Mouse (Mus musculus) C2C12 (cell line): ENCODE results near the gene Abcc3. TPM values are rescaled to one million over a fixed set of nuclear protein-coding genes. Genes with fewer than 3 reads are reported as not detected.
A peak's percentile ranks its signal among the peaks of the same experiment; 100 is the strongest.

Experiments used
- H3K27me3 ChIP-seq: one replicate; pipeline ENCODE4 v1.6.1; 2011; ENCODE audit not compliant: control insufficient read depth, insufficient read depth, insufficient read length
- H3K36me3 ChIP-seq: one replicate; pipeline ENCODE4 v1.6.1; 2011; ENCODE audit not compliant: control insufficient read depth, insufficient read depth
- H3K4me3 ChIP-seq: one replicate; pipeline ENCODE4 v1.5.1; 2011; ENCODE audit warnings: mild to moderate bottlenecking, control low read depth; ENCODE audit not compliant: poor library complexity, insufficient read depth, severe bottlenecking
- H3K79me2 ChIP-seq: one replicate; pipeline ENCODE4 v1.6.1; 2011; ENCODE audit not compliant: control insufficient read depth, insufficient read depth
- H3K79me3 ChIP-seq: one replicate; pipeline ENCODE4 v1.6.1; 2011; ENCODE audit warnings: low read depth, control low read depth
- H3ac ChIP-seq: one replicate; pipeline ENCODE3; 2011; ENCODE audit warnings: low read depth; ENCODE audit not compliant: control insufficient read depth, insufficient read length
- CEBPB ChIP-seq: IDR thresholded peaks from one replicate; pipeline ENCODE4 v1.6.1; 2011; ENCODE audit warnings: low read depth, mild to moderate bottlenecking, control low read depth, moderate library complexity
- CTCF ChIP-seq: IDR thresholded peaks from one replicate; pipeline ENCODE4 v1.5.1; 2011; ENCODE audit not compliant: control insufficient read depth, insufficient read depth, insufficient read length
- FOSL1 ChIP-seq: IDR thresholded peaks from one replicate; pipeline ENCODE4 v1.8.0; 2011; ENCODE audit warnings: mild to moderate bottlenecking, low read length; ENCODE audit not compliant: poor library complexity, insufficient read depth, severe bottlenecking
- MAX ChIP-seq: IDR thresholded peaks from one replicate; pipeline ENCODE4 v1.6.1; 2011; ENCODE audit warnings: mild to moderate bottlenecking, control low read depth
- MYOD1 ChIP-seq: IDR thresholded peaks from one replicate; pipeline ENCODE4 v1.6.1; 2011; ENCODE audit warnings: low read depth; ENCODE audit not compliant: control insufficient read depth, insufficient read length
- MYOG ChIP-seq: IDR thresholded peaks from one replicate; pipeline ENCODE4 v1.6.1; 2011; ENCODE audit not compliant: control insufficient read depth, insufficient read length; ENCODE audit errors: extremely low read depth
- USF1 ChIP-seq: IDR thresholded peaks from one replicate; pipeline ENCODE4 v1.6.1; 2011; ENCODE audit warnings: low read depth, mild to moderate bottlenecking, control low read depth, moderate library complexity
- polyA plus RNA-seq: library from polyadenylated mRNA; unstranded; fragments of >200 nt; fragmentation: generic; extraction: Trizol; gene quantifications from one replicate; pipeline ENCODE4 v1.2.1, GENCODE M21; 2012; ENCODE audit warnings: missing spikeins

The Abcc3 gene
- polyA plus RNA-seq, 1 experiment = 0.41 TPM

DNA sequence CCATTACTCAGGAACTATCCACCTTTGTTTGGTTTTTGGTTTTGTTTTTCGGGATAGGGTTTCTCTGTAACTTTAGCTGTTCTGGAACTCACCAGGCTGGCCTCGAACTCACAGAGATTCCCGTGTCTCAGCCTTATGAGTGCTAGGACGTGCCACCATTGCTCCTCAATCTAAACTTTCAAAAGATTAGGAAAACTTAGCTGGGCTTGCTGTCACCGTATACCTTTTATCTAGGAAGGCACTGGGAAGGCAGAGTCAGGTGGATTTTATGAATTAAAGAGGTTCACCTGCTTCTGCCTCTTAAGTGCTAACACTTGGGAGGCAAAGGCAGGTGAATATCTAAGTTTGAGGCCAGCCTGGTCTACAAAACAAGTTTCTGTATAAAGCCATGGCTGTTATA is 70.2 kb downstream of the Abcc3 start:
- Histone ChIP-seq H3K36me3 (peaks cover 13% of the 10 kb centered on the region), H3K27me3 (no peaks in the 10 kb centered on the region), H3ac (no peak overlapping the region), H3K4me3 (no peak overlapping the region), H3K79me2 (peaks cover 41% of the 10 kb centered on the region), H3K79me3 (peaks cover 38% of the 10 kb centered on the region)
- TF ChIP-seq CEBPB = no peak
- no peak for TF ChIP-seq FOSL1
- no peak for TF ChIP-seq USF1
- TF ChIP-seq MYOG = no peak
- TF ChIP-seq MAX = no peak
- TF ChIP-seq MYOD1 = no peak
- TF ChIP-seq CTCF = no peak

DNA sequence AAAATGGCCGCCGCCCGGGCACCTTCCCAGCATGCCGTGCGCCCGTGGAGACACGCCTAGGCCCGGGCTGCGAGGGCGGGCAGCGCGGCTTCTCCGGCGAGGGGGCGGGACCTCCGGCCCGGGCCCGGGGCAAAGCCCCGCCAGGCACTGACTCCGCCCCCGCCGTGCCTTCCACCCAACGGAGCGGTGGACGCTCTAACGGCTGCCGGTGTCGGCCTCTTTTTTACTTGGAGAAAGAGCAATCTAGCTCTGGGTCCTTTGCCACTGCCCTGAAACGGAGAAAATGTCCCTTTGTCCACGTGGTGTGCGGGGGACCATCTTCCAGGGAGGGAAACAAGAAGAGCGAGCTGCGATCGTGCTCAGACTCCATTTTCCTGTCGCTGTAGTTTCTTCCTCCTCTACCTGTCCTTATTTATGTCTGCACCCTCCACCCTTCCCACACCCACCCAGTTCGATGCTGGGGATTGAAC is 70.8 kb downstream of the Abcc3 start, which contains the start of gene Luc7l3:
Gene Luc7l3 (minus strand): TSS at position 58 of the 470 bp plus-strand sequence.
- H3K79me3 ChIP-seq = peaks cover 44% of the 10 kb centered on the region
- H3K79me2 ChIP-seq = peaks cover 48% of the 10 kb centered on the region
- no peaks in the 10 kb centered on the region for H3K27me3 ChIP-seq
- TF ChIP-seq CEBPB = no peak
- no peak for TF ChIP-seq FOSL1
- no peak for TF ChIP-seq MYOG
- peak; percentile 84 for TF ChIP-seq MAX
- TF ChIP-seq MYOD1 = no peak
- TF ChIP-seq USF1 = peak; percentile 57
- no peak for TF ChIP-seq CTCF
- H3K36me3 ChIP-seq = peaks cover 13% of the 10 kb centered on the region
- peak within 1 kb of the TSS; percentile 98 for H3ac ChIP-seq
- H3K4me3 ChIP-seq = peak within 1 kb of the TSS; percentile 96

DNA sequence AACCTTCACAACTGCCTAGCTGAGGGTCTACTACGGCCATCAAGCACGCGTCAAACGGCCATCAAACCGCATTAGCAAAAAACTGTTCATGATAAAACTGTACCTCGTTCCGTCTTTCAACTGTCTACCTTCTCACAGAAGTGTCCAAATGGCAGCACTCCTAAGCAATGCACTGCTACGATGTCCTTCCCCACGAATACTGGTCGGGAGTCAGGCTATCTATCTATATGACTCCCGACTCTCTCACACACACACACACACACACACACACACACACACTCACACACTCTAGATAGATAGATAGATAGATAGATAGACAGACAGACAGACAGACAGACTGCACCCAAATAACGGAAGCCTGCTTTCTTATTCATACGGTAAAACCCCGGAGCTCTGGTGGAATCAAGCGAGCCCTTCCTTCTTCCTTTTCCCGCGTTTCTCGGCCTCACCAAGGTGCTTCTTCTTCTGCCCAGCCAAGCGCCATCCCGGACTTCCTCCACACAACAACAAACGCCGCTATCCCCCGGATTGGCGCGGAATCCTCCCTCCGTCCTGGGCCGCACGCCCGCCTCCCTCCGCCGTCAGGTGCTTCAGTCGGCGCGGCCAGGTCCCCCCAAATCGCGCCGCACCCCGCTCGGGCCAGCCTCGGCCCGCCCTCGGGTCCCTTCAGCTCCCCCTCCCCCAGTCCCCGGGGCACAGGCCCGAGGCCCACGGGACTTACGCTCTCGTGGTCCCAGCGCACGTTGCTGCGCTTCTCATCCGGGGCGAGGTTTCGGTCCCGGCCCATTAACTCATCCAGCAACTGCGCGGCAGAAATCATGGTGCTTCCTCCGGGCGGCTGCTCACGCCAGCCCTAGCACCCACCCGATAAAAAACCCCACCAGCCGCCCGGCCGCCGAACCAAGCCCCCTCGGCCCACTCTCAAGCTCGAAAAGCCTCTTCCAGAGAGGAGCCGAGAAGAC is 71.5 kb downstream of the Abcc3 start:
- Histone ChIP-seq H3K36me3 (peaks cover 13% of the 10 kb centered on the region), H3K27me3 (no peaks in the 10 kb centered on the region), H3ac (peak overlapping the region; percentile 98), H3K79me2 (peaks cover 55% of the 10 kb centered on the region), H3K79me3 (peaks cover 52% of the 10 kb centered on the region), H3K4me3 (peak overlapping the region; percentile 96)
- TF ChIP-seq FOSL1 (no peak), USF1 (no peak), CTCF (no peak), MYOD1 (no peak), CEBPB (no peak), MAX (no peak), MYOG (no peak)

DNA sequence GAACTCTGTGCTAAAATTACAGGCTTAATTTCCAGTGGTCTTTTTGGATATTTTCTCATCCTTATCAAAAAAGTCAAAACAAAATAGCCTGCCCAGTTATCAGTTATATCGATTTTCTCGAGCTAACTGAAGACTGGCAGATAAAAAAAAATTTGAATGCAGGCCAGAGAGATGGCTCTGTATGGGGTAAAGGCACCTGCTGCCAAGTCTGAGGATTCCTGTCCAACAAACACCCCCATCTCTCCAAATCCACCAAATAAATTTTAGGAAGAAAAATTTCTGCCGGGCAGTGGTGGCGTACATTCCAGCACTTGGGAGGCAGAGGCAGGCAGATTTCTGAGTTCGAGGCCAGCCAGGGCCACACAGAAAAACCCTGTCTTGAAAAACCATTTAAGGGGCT is 74.7 kb downstream of the Abcc3 start:
- Histone ChIP-seq H3K79me2 (peaks cover 87% of the 10 kb centered on the region), H3K4me3 (no peak overlapping the region), H3K36me3 (peaks cover 18% of the 10 kb centered on the region)

DNA sequence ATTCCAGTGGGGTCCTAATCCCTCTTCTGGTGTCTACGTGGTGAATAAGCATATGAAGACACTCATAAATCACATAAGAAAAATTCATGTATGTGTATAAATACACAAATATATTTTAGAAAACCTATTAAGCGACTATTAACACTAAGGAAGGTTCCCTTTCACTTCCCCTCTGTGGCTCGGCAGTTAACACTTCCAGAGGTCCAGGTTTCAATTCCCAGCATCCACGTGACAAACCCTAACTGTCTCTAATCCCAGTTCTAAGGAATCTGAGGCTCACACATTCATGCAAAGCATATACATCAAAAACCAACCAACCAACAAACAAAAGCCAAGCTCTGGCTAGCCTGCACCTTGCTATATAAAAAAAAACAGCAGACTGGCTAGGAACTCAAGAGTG is 75.3 kb downstream of the Abcc3 start:
- no peak for TF ChIP-seq USF1
- TF ChIP-seq MYOD1 = no peak
- TF ChIP-seq FOSL1 = no peak
- TF ChIP-seq MAX = no peak
- Histone ChIP-seq H3K79me2 (peaks cover 93% of the 10 kb centered on the region), H3K4me3 (no peak overlapping the region), H3K27me3 (no peaks in the 10 kb centered on the region), H3ac (no peak overlapping the region), H3K36me3 (peaks cover 18% of the 10 kb centered on the region), H3K79me3 (peaks cover 89% of the 10 kb centered on the region)

More for the DNA sequence above, 74.7 kb downstream of the Abcc3 start:
- Histone ChIP-seq H3K79me3 (peaks cover 84% of the 10 kb centered on the region), H3K27me3 (no peaks in the 10 kb centered on the region), H3ac (no peak overlapping the region)
- no peak for TF ChIP-seq USF1
- no peak for TF ChIP-seq CEBPB
- no peak for TF ChIP-seq MAX
- no peak for TF ChIP-seq FOSL1
- no peak for TF ChIP-seq MYOD1
- TF ChIP-seq MYOG = no peak
- TF ChIP-seq CTCF = no peak
